Mouse (Mus musculus) bone marrow macrophage, adult 2 months (primary cell): ENCODE results near the gene Adrb1. TPM values are rescaled to one million over a fixed set of nuclear protein-coding genes. Genes with fewer than 3 reads are reported as not detected.
"Not testable (repeated sequence)": the region's sequence is repeated elsewhere in the genome, so short reads cannot be mapped to it uniquely, and the experiment has no call there.

Experiments
- H3K27ac ChIP-seq: 2 replicates; pipeline ENCODE4 v1.5.1; 2012; ENCODE audit warnings: low read depth, low read length; ENCODE audit not compliant: insufficient read depth
- H3K4me1 ChIP-seq: 2 replicates; pipeline ENCODE4 v1.6.1; 2012; ENCODE audit warnings: low read length; ENCODE audit not compliant: control insufficient read depth, insufficient read depth
- H3K4me3 ChIP-seq: 2 replicates; pipeline ENCODE4 v1.5.1; 2012; ENCODE audit warnings: mild to moderate bottlenecking, low read length, moderate library complexity; ENCODE audit not compliant: insufficient read depth
- CTCF ChIP-seq: IDR thresholded peaks from 2 replicates; pipeline ENCODE4 v1.5.1; 2012; ENCODE audit warnings: low read depth, mild to moderate bottlenecking, low read length, moderate library complexity
- POLR2A ChIP-seq: IDR thresholded peaks from 2 replicates; pipeline ENCODE4 v1.6.1; 2012; ENCODE audit warnings: mild to moderate bottlenecking, low read depth, low read length, borderline replicate concordance
- polyA plus RNA-seq: library from polyadenylated mRNA; stranded (reverse); fragments of >200 nt; gene quantifications from 2 replicates; pipeline ENCODE4 v1.2.4, GENCODE M21; 2012; ENCODE audit not compliant: missing spikeins, insufficient read depth, insufficient read length

The Adrb1 gene
- polyA plus RNA-seq, 1 experiment, result not detected

GRCm38 (mm10) chr19:56746618-56747017 lies 24.6 kb downstream of the Adrb1 start:
- no peak overlapping the region for H3K4me3 ChIP-seq
- no peak overlapping the region for H3K27ac ChIP-seq
- 0 out of 2 replicates have a peak, but pooled peaks cover 4% of the 10 kb centered on the region for H3K4me1 ChIP-seq
- TF ChIP-seq CTCF (no peak), POLR2A (no peak)

GRCm38 (mm10) chr19:56747878-56748277 lies 25.9 kb downstream of the Adrb1 start:
- no peak overlapping the region for H3K4me3 ChIP-seq
- no peak overlapping the region for H3K27ac ChIP-seq
- H3K4me1 ChIP-seq, result 0 out of 2 replicates have a peak, but pooled peaks cover 4% of the 10 kb centered on the region
- TF ChIP-seq POLR2A (no peak), CTCF (no peak)

GRCm38 (mm10) chr19:56749343-56749742 lies 27.3 kb downstream of the Adrb1 start:
- TF ChIP-seq CTCF, result no peak
- TF ChIP-seq POLR2A, result no peak
- Histone ChIP-seq H3K27ac (no peak overlapping the region), H3K4me3 (no peak overlapping the region), H3K4me1 (0 out of 2 replicates have a peak, but pooled peaks cover 4% of the 10 kb centered on the region)

- no peak overlapping the region for H3K27ac ChIP-seq
- H3K4me3 ChIP-seq, result no peak overlapping the region
- H3K4me1 ChIP-seq, result 0 out of 2 replicates have a peak, but pooled peaks cover 4% of the 10 kb centered on the region
- TF ChIP-seq CTCF (no peak), POLR2A (no peak)
Measured at GRCm38 (mm10) chr19:56750709-56751108, 28.7 kb downstream of the Adrb1 start.

GRCm38 (mm10) chr19:56754456-56754855 lies 32.5 kb downstream of the Adrb1 start:
- not testable (repeated sequence) for H3K4me3 ChIP-seq, H3K27ac ChIP-seq, H3K4me1 ChIP-seq

- TF ChIP-seq POLR2A (no peak), CTCF (no peak)
- H3K27ac ChIP-seq, result no peak overlapping the region
- no peak overlapping the region for H3K4me3 ChIP-seq
- H3K4me1 ChIP-seq, result peaks cover 7% of the 10 kb centered on the region
Measured at GRCm38 (mm10) chr19:56756412-56756811, 34.4 kb downstream of the Adrb1 start.

GRCm38 (mm10) chr19:56758311-56758710 lies 36.3 kb downstream of the Adrb1 start:
- no peak overlapping the region for H3K4me3 ChIP-seq
- no peak overlapping the region for H3K27ac ChIP-seq
- TF ChIP-seq CTCF, result no peak
- no peak for TF ChIP-seq POLR2A
- H3K4me1 ChIP-seq, result peaks cover 7% of the 10 kb centered on the region

GRCm38 (mm10) chr19:56759740-56760139 lies 37.7 kb downstream of the Adrb1 start:
- no peak overlapping the region for H3K4me3 ChIP-seq

GRCm38 (mm10) chr19:56760306-56760940 lies 38.4 kb downstream of the Adrb1 start:
- H3K4me1 ChIP-seq, result peaks cover 7% of the 10 kb centered on the region
- no peak overlapping the region for H3K4me3 ChIP-seq
- no peak for TF ChIP-seq CTCF
- no peak for TF ChIP-seq POLR2A
- H3K27ac ChIP-seq, result no peak overlapping the region

More at GRCm38 (mm10) chr19:56759740-56760139, 37.7 kb downstream of the Adrb1 start:
- Histone ChIP-seq H3K4me1 (peaks cover 7% of the 10 kb centered on the region), H3K27ac (no peak overlapping the region)
- TF ChIP-seq CTCF (no peak), POLR2A (no peak)

GRCm38 (mm10) chr19:56761096-56761495 lies 39.1 kb downstream of the Adrb1 start:
- H3K27ac ChIP-seq, result no peak overlapping the region
- H3K4me3 ChIP-seq, result no peak overlapping the region
- no peak for TF ChIP-seq CTCF
- TF ChIP-seq POLR2A, result no peak
- peaks cover 7% of the 10 kb centered on the region for H3K4me1 ChIP-seq

GRCm38 (mm10) chr19:56761727-56762126 lies 39.7 kb downstream of the Adrb1 start:
- H3K27ac ChIP-seq, result no peak overlapping the region
- TF ChIP-seq CTCF, result no peak
- TF ChIP-seq POLR2A, result no peak
- peaks cover 3% of the 10 kb centered on the region for H3K4me1 ChIP-seq
- H3K4me3 ChIP-seq, result no peak overlapping the region
